Mouse (Mus musculus): Measurements from ENCODE around the gene Fam234a. TPM values are rescaled to one million over a fixed set of nuclear protein-coding genes. Genes with fewer than 3 reads are reported as not detected.

Fam234a gene
- polyA plus RNA-seq, 1 experiment from 2014 or later: 44.7 TPM

Other genes with a start within 250 kb of the Fam234a start
- gene Rab11fip3, start 174.7 kb downstream of the Fam234a start, polyA plus RNA-seq (2015; fragmentation: Nextera tagmentation; extraction: Ambion mirVana): 12.3 and 13.5 TPM in 2 replicates
- gene Decr2, start 153.9 kb downstream of the Fam234a start, polyA plus RNA-seq (2015; fragmentation: Nextera tagmentation; extraction: Ambion mirVana): 32.3 and 34.0 TPM in 2 replicates
- 85.0 and 92.3 TPM in 2 replicates for gene Nme4, start 148.6 kb downstream of the Fam234a start, polyA plus RNA-seq (2015; fragmentation: Nextera tagmentation; extraction: Ambion mirVana)
- 1.9 and 2.7 TPM in 2 replicates for gene Tmem8, start 130.9 kb downstream of the Fam234a start, polyA plus RNA-seq (2015; fragmentation: Nextera tagmentation; extraction: Ambion mirVana)
- gene Mrpl28, start 120.7 kb downstream of the Fam234a start, polyA plus RNA-seq (2015; fragmentation: Nextera tagmentation; extraction: Ambion mirVana): 209 and 210 TPM in 2 replicates
- gene Axin1, start 105.6 kb downstream of the Fam234a start, polyA plus RNA-seq (2015; fragmentation: Nextera tagmentation; extraction: Ambion mirVana): 16.5 and 18.9 TPM in 2 replicates
- 0.39 and 0.78 TPM in 2 replicates for gene Pdia2, start 45.2 kb downstream of the Fam234a start, polyA plus RNA-seq (2015; fragmentation: Nextera tagmentation; extraction: Ambion mirVana)
- 11.7 and 12.8 TPM in 2 replicates for gene Rgs11, start 41.3 kb downstream of the Fam234a start, polyA plus RNA-seq (2015; fragmentation: Nextera tagmentation; extraction: Ambion mirVana)
- 13.1 and 13.3 TPM in 2 replicates for gene Arhgdig, start 36.5 kb downstream of the Fam234a start, polyA plus RNA-seq (2015; fragmentation: Nextera tagmentation; extraction: Ambion mirVana)
- 88.3 and 90.1 TPM in 2 replicates for gene Luc7l, start 8.7 kb upstream of the Fam234a start, polyA plus RNA-seq (2015; fragmentation: Nextera tagmentation; extraction: Ambion mirVana)
- gene Neurl1b, start 170.6 kb upstream of the Fam234a start, polyA plus RNA-seq (2015; fragmentation: Nextera tagmentation; extraction: Ambion mirVana): 1.8 and 2.0 TPM in 2 replicates

Data from lung, embryonic 15.5 days (tissue).